Mouse (Mus musculus) embryonic fibroblast, embryonic 13.5 days (primary cell): ENCODE measurements around the gene Meis2.

Experiments used
- CTCF ChIP-seq: IDR thresholded peaks from 2 replicates; pipeline ENCODE4 v1.5.1; 2011; ENCODE audit warnings: mild to moderate bottlenecking, control low read depth, low read length, moderate library complexity, borderline replicate concordance; ENCODE audit not compliant: insufficient read depth
- POLR2A ChIP-seq: IDR thresholded peaks from 2 replicates; pipeline ENCODE4 v1.6.1; 2011; ENCODE audit warnings: low read depth, mild to moderate bottlenecking, control low read depth, low read length, moderate library complexity

GRCm38 (mm10) chr2:115897001-115897400 lies 168.6 kb downstream of the Meis2 start:
- TF ChIP-seq CTCF (no peak), POLR2A (no peak)
